Mouse (Mus musculus): ENCODE results near the gene Kifc3. TPM values are rescaled to one million over a fixed set of nuclear protein-coding genes. Genes with fewer than 3 reads are reported as not detected.

The Kifc3 gene
- polyA plus RNA-seq, 1 experiment from 2014 or later, result 13.2 TPM

DNA sequence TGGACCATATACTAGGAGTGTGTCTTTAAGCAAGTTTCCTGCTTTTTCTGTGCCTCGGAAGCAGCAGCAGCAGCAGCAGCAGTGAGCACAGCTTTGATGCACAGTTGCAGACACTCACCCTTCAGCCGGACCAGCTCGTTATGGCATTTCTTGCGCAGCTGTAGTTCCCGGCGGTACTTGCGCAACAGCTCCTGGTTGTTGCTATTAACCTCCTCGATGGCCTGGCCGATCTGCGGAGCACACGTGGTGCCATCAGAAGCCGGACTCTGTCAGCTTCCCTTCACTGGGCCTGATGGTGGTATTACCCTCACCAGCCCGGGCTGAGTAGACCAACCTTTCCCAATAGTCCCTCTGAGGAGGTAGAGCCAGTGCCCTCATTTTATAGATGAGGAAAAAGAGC, 95.3 kb downstream of the Kifc3 start:
- H3K27ac ChIP-seq, result no peak overlapping the region
- H3K4me1 ChIP-seq, result 0 out of 2 replicates have a peak, but pooled peaks cover 2% of the 10 kb centered on the region
- no peak for DNase-seq (ENCODE audit: low spot score)
- no peaks in the 10 kb centered on the region for H3K9me3 ChIP-seq (replicated peaks)
- H3K36me3 ChIP-seq, result peaks cover 26% of the 10 kb centered on the region
- no peak overlapping the region for H3K4me3 ChIP-seq
- 92% methylated on average over 13 of the region's 13 CpGs for WGBS
- H3K27me3 ChIP-seq (ENCODE audit: low read depth, poor library complexity, severe bottlenecking), result no peaks in the 10 kb centered on the region

GRCm38 (mm10) chr8:95101972-95102371, 100.6 kb downstream of the Kifc3 start:
- Histone ChIP-seq H3K36me3 (peaks cover 69% of the 10 kb centered on the region), H3K4me3 (no peak overlapping the region), H3K4me1 (no peaks in the 10 kb centered on the region), H3K27ac (no peak overlapping the region), H3K27me3 (ENCODE audit: low read depth, poor library complexity, severe bottlenecking) (no peaks in the 10 kb centered on the region), H3K9me3 (replicated peaks) (no peaks in the 10 kb centered on the region)
- no peak for DNase-seq (ENCODE audit: low spot score)
- whole genome bisulfite sequencing, result 82% methylated on average over 4 of the region's 4 CpGs

GRCm38 (mm10) chr8:95099009-95099408, 103.6 kb downstream of the Kifc3 start:
- WGBS, result 38% methylated on average over 5 of the region's 5 CpGs
- Histone ChIP-seq H3K36me3 (peaks cover 92% of the 10 kb centered on the region), H3K9me3 (replicated peaks) (no peaks in the 10 kb centered on the region), H3K4me3 (no peak overlapping the region), H3K27me3 (ENCODE audit: low read depth, poor library complexity, severe bottlenecking) (no peaks in the 10 kb centered on the region), H3K4me1 (no peaks in the 10 kb centered on the region), H3K27ac (no peak overlapping the region)
- DNase-seq (ENCODE audit: low spot score), result peak; percentile 73

DNA sequence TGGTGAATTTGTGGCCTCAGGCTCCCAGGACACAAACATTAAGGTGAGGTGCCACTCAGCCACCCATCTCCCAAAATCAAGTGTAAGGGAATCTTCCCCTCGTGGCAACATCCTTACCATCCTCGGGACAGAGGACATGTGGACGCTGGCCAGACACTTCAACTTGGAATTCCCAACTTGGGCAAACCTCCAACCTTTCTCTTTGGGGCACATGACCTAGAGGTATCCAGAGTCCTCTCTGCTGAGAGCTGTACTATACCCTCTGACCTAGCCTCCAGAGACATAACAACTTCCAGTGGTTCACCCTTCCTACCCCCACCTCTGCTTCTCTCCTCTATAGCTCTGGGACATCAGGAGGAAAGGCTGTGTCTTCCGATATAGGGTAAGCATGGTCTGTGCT, 109.0 kb downstream of the Kifc3 start:
- Histone ChIP-seq H3K27ac (no peak overlapping the region), H3K36me3 (peaks cover 95% of the 10 kb centered on the region), H3K4me1 (no peaks in the 10 kb centered on the region), H3K9me3 (replicated peaks) (no peaks in the 10 kb centered on the region), H3K4me3 (no peak overlapping the region), H3K27me3 (ENCODE audit: low read depth, poor library complexity, severe bottlenecking) (no peaks in the 10 kb centered on the region)
- DNase-seq (ENCODE audit: low spot score), result no peak
- 89% methylated on average over 4 of the region's 4 CpGs for WGBS

DNA sequence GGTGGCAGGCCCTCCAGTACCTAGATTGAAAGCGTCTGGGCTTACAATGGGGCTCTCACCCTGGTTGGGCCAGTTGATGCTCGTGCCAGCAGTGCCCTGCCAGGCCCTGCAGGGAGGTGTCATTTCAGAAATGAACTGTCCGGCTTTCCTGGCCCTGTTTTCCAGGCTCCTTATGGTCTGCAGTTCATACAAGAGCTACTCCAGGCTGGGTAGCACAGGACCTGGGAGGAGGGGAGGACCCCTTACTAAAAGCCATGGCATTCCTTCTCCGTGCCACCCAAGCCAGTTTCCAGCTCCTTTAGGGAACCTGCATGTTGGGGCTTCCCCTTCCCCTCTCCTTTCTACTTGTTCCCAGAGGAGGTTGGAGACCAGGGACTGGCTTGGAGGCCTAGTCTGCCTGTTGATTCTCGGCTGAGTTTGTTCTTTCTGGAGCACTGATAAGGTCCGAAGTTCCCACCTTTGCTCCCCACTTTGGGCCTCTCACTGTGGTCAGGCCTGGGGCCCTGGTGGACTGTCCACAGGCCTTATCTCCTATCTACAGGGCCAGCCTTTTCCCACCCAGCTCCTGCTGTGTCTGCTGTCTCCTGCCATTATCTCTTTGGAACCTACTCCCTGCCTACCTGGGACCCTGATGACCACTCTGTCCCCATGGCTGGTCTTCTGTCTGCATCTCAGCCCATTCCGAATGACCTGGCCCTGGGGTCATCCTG, 117.0 kb downstream of the Kifc3 start:
- Histone ChIP-seq H3K27me3 (ENCODE audit: low read depth, poor library complexity, severe bottlenecking) (no peaks in the 10 kb centered on the region), H3K9me3 (replicated peaks) (no peaks in the 10 kb centered on the region), H3K27ac (no peak overlapping the region), H3K36me3 (peaks cover 74% of the 10 kb centered on the region), H3K4me3 (no peak overlapping the region), H3K4me1 (peaks cover 15% of the 10 kb centered on the region)
- no peak for DNase-seq (ENCODE audit: low spot score)
- 89% methylated on average over 7 of the region's 7 CpGs for WGBS

- peaks cover 19% of the 10 kb centered on the region for H3K4me1 ChIP-seq
- no peaks in the 10 kb centered on the region for H3K27me3 ChIP-seq (ENCODE audit: low read depth, poor library complexity, severe bottlenecking)
- H3K36me3 ChIP-seq, result peaks cover 67% of the 10 kb centered on the region
- DNase-seq (ENCODE audit: low spot score), result no peak
- no peak overlapping the region for H3K4me3 ChIP-seq
- no peaks in the 10 kb centered on the region for H3K9me3 ChIP-seq (replicated peaks)
- no peak overlapping the region for H3K27ac ChIP-seq
- 86% methylated on average over 10 of the region's 10 CpGs for WGBS
Observed at GRCm38 (mm10) chr8:95084744-95085431, 117.7 kb downstream of the Kifc3 start.

DNA sequence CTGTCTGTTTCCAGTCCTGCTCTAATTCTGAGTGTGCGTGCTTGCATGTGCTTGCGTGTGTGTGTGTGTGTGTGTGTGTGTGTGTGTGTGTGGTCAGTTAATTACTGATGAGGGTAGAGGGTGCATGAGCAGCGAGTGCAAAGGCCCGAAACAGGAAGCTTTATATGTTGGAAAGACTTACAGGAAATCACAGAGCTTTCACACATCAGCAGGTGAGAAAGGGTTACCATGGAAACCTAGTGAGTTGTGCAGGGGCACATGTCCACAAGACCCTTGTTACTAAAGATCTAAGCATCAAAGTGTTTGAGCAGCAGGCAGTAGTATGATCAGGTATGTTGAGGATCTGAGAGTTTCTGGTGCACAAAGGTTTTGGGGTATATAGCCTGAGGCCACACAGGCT, 118.4 kb downstream of the Kifc3 start:
- no peaks in the 10 kb centered on the region for H3K27me3 ChIP-seq (ENCODE audit: low read depth, poor library complexity, severe bottlenecking)
- H3K27ac ChIP-seq, result no peak overlapping the region
- 92% methylated on average over 4 of the region's 4 CpGs for WGBS
- peaks cover 20% of the 10 kb centered on the region for H3K4me1 ChIP-seq
- H3K4me3 ChIP-seq, result no peak overlapping the region
- no peak for DNase-seq (ENCODE audit: low spot score)
- no peaks in the 10 kb centered on the region for H3K9me3 ChIP-seq (replicated peaks)
- peaks cover 63% of the 10 kb centered on the region for H3K36me3 ChIP-seq

DNA sequence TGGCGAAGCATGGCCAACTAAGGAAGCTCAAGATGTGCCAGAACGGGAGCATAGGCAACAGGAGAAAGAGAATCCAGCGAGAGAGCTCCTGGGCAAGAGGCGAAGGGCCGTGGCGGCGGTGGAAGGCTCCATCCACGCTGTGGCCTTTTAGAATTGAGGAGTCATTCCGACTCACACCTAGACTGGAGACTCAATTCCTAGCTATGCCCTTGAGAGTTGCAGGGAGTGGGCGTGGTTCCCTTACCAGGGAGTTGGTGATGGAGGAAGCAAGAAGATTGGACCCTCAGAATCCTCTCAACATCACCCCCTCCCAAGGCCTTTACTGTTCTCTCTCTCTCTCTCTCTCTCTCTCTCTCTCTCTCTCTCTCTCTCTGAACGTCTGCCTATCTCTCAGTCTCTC, 121.0 kb downstream of the Kifc3 start:
- Histone ChIP-seq H3K9me3 (replicated peaks) (no peaks in the 10 kb centered on the region), H3K27me3 (ENCODE audit: low read depth, poor library complexity, severe bottlenecking) (no peaks in the 10 kb centered on the region), H3K27ac (peak overlapping the region; percentile 87), H3K36me3 (peaks cover 37% of the 10 kb centered on the region), H3K4me3 (peak overlapping the region; percentile 81), H3K4me1 (peaks cover 20% of the 10 kb centered on the region)
- DNase-seq (ENCODE audit: low spot score), result no peak
- 16% methylated on average over 11 of the region's 11 CpGs for WGBS

DNA sequence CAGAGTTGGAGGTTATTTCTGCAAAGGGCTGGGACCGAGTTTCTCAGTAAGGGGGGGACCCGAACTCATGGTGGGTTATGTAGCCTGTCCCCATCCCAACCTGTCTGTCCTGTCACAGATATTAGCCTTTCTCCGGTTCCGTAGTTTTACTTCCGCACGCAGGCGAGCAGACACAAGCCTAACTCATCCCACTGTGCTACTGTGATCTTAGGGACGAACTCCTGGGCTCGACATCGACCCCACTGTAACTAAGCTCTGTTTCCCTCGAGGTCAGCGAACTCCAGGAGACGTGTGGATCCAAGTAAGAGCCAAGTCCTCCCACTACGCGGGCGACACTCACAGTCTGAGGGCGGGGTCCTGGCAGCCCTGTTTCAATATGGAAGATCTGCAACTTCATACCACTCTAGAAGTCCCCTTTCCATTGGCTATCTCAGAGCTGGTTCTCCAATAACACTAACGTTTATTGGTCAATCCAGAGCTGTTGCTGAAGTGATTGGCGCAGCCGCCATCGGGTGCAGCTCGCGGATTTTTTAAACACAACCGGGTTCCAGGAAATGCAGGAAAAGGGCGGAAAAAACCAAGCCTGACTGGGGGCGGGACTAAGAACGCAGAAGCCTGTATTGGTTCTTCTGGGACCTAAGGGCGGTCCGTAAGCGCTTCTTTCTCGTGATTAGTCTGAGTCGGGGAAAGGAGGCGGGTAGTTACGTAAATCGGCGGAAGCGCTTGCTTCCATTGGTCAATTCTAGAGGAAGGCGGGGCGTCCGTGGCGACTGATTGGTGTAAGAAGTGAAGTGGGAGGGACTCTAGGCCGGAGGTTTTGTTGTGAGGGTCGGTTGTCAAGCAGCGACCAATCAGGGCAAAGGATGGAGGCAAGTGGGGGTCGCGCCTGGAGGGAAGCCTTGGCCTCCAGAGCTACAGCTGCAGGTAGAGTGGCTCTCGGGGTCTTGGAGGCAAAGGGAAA, 122.0 kb downstream of the Kifc3 start, which contains the start of gene Katnb1:
Gene Katnb1 (plus strand): TSS at position 806 of the 961 bp plus-strand sequence.
- H3K4me3 ChIP-seq, result peak within 1 kb of the TSS; percentile 81
- no peaks in the 10 kb centered on the region for H3K9me3 ChIP-seq (replicated peaks)
- WGBS, result under 1% methylated on average over 47 of the region's 47 CpGs
- peaks cover 30% of the 10 kb centered on the region for H3K36me3 ChIP-seq
- peak; percentile 93 for DNase-seq (ENCODE audit: low spot score)
- H3K27ac ChIP-seq, result peak within 1 kb of the TSS; percentile 87
- H3K27me3 ChIP-seq (ENCODE audit: low read depth, poor library complexity, severe bottlenecking), result no peaks in the 10 kb centered on the region
- peaks cover 20% of the 10 kb centered on the region for H3K4me1 ChIP-seq

DNA sequence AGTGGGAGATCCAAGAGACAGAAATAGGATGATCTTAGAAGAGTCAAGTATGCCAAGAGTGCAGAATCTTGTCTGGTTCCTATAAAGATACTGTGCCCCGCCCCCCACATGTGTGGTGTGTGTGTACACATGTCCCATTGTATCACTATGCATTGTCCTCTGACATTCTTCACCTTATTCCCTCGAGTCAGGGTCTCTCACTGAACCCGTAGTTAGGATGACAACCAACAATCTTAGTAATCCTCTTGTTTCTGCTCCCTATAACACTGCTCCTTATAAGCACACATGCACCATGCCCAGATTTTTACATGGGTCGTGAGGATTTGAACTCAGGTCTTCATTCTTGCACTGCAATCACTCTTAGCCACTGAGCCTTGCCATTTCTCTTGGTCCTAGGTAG, 123.3 kb downstream of the Kifc3 start:
- H3K36me3 ChIP-seq, result peaks cover 16% of the 10 kb centered on the region
- DNase-seq (ENCODE audit: low spot score), result no peak
- peaks cover 20% of the 10 kb centered on the region for H3K4me1 ChIP-seq
- H3K9me3 ChIP-seq (replicated peaks), result no peaks in the 10 kb centered on the region
- WGBS, result 92% methylated on average over 4 of the region's 4 CpGs
- no peaks in the 10 kb centered on the region for H3K27me3 ChIP-seq (ENCODE audit: low read depth, poor library complexity, severe bottlenecking)
- no peak overlapping the region for H3K4me3 ChIP-seq
- no peak overlapping the region for H3K27ac ChIP-seq

DNA sequence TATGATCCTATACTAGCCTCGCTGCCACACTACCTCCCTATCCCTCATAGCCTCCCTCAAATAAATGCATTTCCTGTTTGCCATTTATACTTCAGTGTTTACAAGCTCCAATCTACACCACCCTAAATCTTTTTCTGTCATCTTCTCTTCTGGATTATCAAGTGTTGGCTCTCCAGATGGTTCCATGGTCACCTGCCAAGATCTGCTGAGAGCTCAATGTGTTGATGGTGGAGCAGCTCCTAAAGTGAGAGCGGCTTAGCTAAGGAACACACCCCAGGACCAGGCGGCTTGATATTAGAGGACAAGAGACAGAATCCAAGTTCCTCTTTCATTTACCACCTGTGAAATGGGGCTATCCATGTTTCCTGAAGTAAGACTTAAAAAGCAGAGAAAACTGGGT, 124.6 kb downstream of the Kifc3 start:
- Histone ChIP-seq H3K4me3 (no peak overlapping the region), H3K36me3 (0 out of 2 replicates have a peak, but pooled peaks cover 6% of the 10 kb centered on the region), H3K4me1 (peaks cover 20% of the 10 kb centered on the region), H3K27ac (no peak overlapping the region), H3K9me3 (replicated peaks) (no peaks in the 10 kb centered on the region), H3K27me3 (ENCODE audit: low read depth, poor library complexity, severe bottlenecking) (no peaks in the 10 kb centered on the region)
- WGBS, result 92% methylated on average over 3 of the region's 3 CpGs
- DNase-seq (ENCODE audit: low spot score), result no peak

DNA sequence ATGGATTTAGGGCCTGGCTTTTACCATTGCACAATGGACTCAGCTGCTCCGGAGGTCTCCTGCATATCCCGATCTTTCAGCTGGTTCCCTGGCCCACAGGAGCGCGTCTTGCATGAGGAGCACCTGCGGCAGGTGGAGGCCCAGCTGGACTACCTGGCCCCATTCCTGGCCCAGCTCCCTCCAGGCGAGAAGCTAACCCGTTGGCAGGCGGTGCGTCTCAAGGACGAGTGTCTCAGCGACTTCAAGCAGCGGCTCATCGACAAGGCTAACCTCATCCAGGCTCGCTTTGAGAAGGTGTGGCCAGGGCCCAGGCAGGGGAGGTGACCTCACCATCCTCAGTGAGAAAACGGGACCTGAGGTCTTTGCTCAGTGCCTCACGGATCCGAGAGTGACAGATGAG, 126.5 kb downstream of the Kifc3 start:
- DNase-seq (ENCODE audit: low spot score), result no peak
- Histone ChIP-seq H3K27me3 (ENCODE audit: low read depth, poor library complexity, severe bottlenecking) (no peaks in the 10 kb centered on the region), H3K36me3 (no peaks in the 10 kb centered on the region), H3K9me3 (replicated peaks) (no peaks in the 10 kb centered on the region), H3K4me1 (0 out of 2 replicates have a peak, but pooled peaks cover 5% of the 10 kb centered on the region), H3K4me3 (no peak overlapping the region), H3K27ac (no peak overlapping the region)
- 79% methylated on average over 17 of the region's 17 CpGs for WGBS
